Mouse (Mus musculus): ENCODE data around the gene Pgc.

Gene Pgc

GRCm38 (mm10) chr17:47726566-47726965 lies at the start of gene Pgc:
Gene Pgc (plus strand): TSS chr17:47726842.
- in situ Hi-C loops (cut with MboI; ENCODE audit: unreplicated experiment in 2 of 2): no loop called here

DNA sequence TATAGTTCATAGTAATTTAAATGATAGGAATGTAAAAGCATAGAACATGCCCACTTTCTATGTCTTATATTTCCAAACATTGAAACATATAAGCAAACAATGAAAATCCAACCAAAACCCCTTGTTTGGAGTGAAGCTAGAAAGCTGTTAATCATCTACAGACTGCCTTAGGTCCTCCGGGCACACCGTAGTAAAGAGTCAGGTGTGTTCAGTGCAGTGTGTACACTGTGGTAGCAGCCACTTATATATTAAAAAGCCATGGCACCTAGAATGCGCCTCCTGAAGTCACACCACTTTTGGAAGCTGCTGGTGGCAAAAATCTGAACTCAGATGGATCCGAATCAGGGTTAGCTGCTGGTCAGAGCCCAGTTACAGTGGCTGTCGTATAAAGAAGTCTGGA lies 48.4 kb upstream of the Pgc start:
- in situ Hi-C loops (cut with MboI; ENCODE audit: unreplicated experiment in 2 of 2): loop anchor here in 1 of 2 experiments (25.0 kb wide), 1 partner anchor 666 kb away; the partner anchor contains the start of gene Ubr2

DNA sequence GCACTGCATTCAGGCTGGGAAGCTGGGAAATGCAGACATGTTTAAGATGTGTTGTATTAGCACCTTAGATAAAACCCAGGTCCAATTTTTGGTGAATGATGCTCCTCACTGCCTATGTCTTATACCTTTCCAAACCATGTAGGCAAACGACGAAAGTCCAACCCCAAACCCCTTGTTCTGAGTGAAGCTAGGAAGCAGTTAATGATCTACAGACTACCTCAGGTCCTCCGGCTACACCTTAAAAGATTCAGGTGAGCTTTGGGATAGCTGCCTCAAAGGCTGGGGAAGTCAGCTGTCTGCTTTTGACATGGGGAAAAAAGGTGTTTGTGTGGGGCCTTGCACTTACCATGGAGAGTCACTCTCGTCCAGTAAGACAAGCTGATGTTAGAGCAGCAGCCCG lies 47.9 kb upstream of the Pgc start:
- in situ Hi-C loops (cut with MboI; ENCODE audit: unreplicated experiment in 2 of 2): loop anchor here in 1 of 2 experiments (25.0 kb wide), 1 partner anchor 666 kb away; the partner anchor contains the start of gene Ubr2

DNA sequence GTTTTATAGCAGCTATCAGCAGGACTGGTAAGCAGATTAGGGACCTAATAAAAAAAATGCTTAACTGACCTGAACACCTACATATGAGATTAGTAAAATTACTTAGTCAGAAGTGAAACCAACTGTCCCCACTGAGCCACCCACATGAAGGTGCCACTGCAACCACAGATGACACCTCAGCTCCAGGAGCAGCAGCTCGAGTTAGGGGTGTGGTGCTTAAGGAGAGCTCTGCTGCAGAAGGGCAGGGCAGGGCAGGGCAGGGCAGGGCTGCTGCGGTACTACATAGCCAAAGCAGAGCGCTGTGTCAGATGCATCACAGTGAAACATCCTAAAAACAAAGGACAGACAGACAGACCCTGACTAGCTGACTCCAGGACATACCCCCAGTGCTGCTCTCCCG lies 43.8 kb upstream of the Pgc start:
- in situ Hi-C loops (cut with MboI; ENCODE audit: unreplicated experiment in 2 of 2): loop anchor here (10.0 to 25.0 kb wide), 3 partner anchors 48 to 671 kb away; partner anchors contain the start of genes Ccnd3 (in 1 of the 2), Taf8 (in 1 of the 2), Ubr2 (in 1 of the 2) and Usp49 (in 1 of the 2)

DNA sequence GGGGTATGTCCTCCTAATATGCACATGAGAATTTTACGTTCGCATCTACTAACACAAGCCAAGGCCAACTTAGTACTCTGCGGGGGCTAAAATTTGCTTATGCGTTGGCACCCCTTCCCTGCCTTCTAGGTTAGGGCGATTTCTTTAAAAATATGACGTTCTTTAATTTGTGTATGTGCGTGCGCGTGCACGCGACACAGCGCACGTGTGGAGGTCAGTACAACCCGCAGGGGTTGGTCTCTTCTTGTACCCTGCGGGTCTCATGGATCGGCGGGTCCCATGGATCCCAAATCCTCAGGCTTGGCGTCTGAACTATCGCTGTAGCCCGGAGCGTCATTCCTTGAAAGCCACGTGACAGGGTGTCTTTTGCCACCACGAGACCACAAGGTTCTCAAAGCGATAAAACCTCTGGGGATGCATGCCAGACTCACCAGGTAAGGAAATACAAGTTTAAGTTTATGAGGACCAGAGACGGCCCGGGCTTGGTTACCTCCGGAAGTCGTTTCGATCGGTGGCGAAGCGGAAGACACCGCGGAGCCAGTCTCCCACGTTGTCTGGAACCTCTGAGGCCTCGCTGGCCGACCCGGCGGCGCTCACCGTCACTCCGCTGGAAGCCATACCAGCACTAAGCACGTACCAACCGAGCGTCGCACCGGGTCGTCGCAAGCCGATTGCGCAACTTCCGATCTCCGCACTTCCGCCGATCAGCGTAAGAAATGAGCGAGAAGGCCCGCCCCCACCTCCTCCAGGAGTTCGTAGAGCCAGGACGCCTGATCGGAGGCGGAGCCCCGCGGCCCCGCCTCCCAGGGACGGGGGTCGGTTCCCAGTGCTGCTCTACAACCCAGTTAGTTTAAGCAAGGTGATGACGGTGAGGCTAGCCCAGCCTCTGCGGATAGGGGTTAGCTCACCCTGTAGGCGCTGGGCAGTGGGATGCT lies 39.0 kb upstream of the Pgc start:
- in situ Hi-C loops (cut with MboI; ENCODE audit: unreplicated experiment in 2 of 2): loop anchor here (5.0 to 25.0 kb wide), 4 partner anchors 53 to 675 kb away; partner anchors contain the start of genes Bysl (in 1 of the 2), Ccnd3 (in 1 of the 2), Gm20517 (in 1 of the 2) and Med20 (in 1 of the 2)

DNA sequence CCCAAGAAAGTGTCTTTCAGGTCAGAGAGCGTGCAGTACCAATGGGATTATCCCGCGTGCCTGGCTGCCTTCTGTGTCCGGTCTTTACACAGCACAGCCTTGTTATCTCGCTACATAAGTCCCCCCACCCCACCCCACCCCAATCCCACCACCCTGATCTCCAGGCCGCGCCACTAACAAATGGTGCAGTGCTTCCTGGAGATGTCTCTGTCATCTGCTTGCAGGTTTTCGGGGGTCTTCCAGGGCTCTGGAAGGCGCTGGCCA lies 38.4 kb upstream of the Pgc start, which contains the start of gene Tomm6:
Tomm6 (minus strand) TSS at position 43 of the 264 bp plus-strand sequence.
- in situ Hi-C loops (cut with MboI; ENCODE audit: unreplicated experiment in 2 of 2): loop anchor here (5.0 to 25.0 kb wide), 4 partner anchors 53 to 676 kb away; partner anchors contain the start of genes Bysl (in 1 of the 2), Ccnd3 (in 1 of the 2), Gm20517 (in 1 of the 2) and Med20 (in 1 of the 2)

- in situ Hi-C loops (cut with MboI; ENCODE audit: unreplicated experiment in 2 of 2): loop anchor here (5.0 to 25.0 kb wide), 4 partner anchors 54 to 677 kb away; partner anchors contain the start of genes Bysl (in 1 of the 2), Ccnd3 (in 1 of the 2), Gm20517 (in 1 of the 2) and Med20 (in 1 of the 2)
These were observed 37.8 kb upstream of the Pgc start, which contains the start of gene Frs3 for GRCm38 (mm10) chr17:47688608-47689575. Gene Frs3 (plus strand): TSS chr17:47689030.

DNA sequence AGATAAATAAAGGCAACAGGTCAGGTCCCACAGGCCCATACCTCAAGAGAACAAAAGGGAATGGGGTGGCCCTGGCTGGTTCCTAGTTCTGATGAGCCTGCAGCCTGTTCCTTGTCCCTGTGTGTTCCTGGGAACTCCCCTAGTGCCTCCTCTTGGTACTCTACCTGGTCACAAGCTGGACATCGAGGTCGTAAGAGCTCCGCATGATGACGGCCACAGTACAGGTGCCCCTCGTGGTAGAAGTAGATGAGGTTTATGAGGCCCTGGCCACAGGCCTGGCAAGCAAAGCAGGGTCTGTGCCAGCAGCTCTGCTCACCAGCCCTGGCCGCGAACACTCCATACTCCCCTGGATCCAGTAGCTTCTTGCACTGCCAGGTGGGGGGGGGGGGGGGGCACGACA lies 36.7 kb upstream of the Pgc start:
- in situ Hi-C loops (cut with MboI; ENCODE audit: unreplicated experiment in 2 of 2): loop anchor here (5.0 to 25.0 kb wide), 8 partner anchors 55 to 678 kb away; partner anchors contain the start of genes Bysl (in 2 of the 2), Ccnd3 (in 2 of the 2), Gm20517 (in 2 of the 2) and Med20 (in 2 of the 2)

GRCm38 (mm10) chr17:47691650-47692049 lies 35.0 kb upstream of the Pgc start:
- in situ Hi-C loops (cut with MboI; ENCODE audit: unreplicated experiment in 2 of 2): loop anchor here (5.0 to 25.0 kb wide), 6 partner anchors 79 to 679 kb away; partner anchors contain the start of genes Bysl (in 1 of the 2), Ccnd3 (in 1 of the 2), Gm20517 (in 1 of the 2) and Med20 (in 1 of the 2)

GRCm38 (mm10) chr17:47693671-47694441 lies 32.8 kb upstream of the Pgc start:
- in situ Hi-C loops (cut with MboI; ENCODE audit: unreplicated experiment in 2 of 2): loop anchor here (5.0 to 25.0 kb wide), 6 partner anchors 82 to 682 kb away; partner anchors contain the start of genes Bysl (in 1 of the 2), Ccnd3 (in 1 of the 2), Gm20517 (in 1 of the 2) and Med20 (in 1 of the 2)

DNA sequence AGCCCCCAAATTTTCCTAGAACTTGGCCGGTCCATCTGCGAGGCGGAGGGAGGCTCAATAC lies 32.4 kb upstream of the Pgc start, which contains the start of gene Gm21981:
Gm21981 (minus strand) TSS at position 14 of the 61 bp plus-strand sequence.
- in situ Hi-C loops (cut with MboI; ENCODE audit: unreplicated experiment in 2 of 2): loop anchor here (5.0 to 25.0 kb wide), 6 partner anchors 82 to 682 kb away; partner anchors contain the start of genes Bysl (in 1 of the 2), Ccnd3 (in 1 of the 2), Gm20517 (in 1 of the 2) and Med20 (in 1 of the 2)

DNA sequence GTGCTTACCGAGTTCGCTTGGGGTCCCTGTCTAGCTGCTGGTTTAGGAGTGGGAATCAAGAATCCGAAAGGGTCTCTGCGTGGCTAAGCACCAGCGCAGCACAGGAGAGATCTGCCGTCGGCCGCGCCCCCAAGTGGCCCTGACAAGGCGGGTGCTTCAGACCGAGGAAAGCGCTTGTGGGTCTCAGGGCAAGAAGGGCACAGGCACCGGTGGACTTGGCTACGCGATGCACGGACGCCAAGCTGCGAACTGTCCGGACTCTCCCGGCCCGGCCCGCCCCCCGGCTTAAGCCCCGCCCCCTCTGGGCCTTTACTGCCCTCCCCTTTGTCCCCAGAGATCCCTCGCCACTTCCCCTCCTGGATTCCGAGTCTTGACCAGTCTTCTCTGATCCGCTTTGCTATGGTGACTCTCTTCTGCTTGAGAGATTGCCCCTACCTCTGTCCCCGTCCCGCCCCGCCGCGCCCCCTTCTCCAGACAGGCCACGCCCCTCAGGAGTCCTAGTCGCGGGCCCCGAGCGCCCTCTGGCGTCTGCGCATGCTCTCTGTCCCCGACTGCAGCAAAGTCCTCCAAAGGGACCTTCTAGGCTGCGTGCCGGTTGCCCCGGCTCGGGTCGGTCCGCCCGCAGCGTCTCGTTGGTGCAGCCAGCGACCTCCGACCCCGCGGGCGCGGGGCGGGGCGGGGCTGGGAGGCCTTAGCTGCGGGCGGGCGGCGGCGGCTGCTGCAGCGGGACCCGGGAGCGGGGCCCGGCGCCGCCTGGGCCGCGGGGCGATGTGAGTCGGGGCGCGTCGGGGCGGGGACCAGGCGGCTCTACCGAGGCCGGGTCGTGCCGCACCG lies 31.9 kb upstream of the Pgc start, which contains the start of gene Prickle4:
Prickle4 (minus strand) TSS at position 234 of the 834 bp plus-strand sequence.
- in situ Hi-C loops (cut with MboI; ENCODE audit: unreplicated experiment in 2 of 2): loop anchor here (5.0 to 25.0 kb wide), 6 partner anchors 82 to 682 kb away; partner anchors contain the start of genes Mrps10 (in 2 of the 2), Bysl (in 1 of the 2), Ccnd3 (in 1 of the 2) and Gm20517 (in 1 of the 2)

DNA sequence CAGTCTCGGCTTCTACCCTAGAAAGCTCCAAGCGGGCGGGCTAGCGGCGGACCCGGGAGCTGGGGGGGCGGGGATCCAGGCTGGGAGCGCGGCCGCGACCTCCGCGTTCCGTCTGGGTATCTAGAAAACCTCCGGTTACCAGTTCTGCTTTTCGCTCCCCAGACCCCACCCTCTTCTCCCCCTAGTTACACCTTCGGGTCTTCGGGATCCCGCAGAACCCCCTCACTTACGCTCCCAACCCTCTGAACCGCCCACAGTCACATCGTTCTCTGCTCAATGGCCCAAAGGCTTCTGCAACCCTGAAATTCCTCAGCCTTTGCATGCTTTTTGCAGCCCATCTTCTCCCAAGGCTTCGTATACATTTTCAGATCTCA lies 31.3 kb upstream of the Pgc start:
- in situ Hi-C loops (cut with MboI; ENCODE audit: unreplicated experiment in 2 of 2): loop anchor here (5.0 to 25.0 kb wide), 3 partner anchors 301 to 683 kb away; partner anchors contain the start of genes Mrps10 (in 1 of the 2) and Ubr2 (in 1 of the 2)

DNA sequence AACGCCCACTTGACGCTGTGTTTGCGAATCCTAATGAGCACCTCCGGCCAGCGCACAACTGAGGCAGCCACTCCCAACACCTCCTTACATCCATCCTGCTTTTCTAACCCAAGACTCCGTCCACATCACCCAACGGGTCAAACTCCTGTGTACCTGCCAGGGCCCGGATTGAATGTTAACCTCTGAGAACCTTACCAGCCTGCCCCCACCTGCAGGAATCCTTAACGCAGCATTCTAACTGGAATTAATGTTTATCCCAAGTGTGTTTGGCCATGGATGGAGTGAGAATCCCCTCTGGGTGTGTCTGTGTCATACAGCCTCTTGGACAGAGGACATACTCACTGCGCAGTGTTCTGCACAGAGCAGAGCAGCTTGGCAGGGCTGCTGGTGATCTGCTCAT lies 28.5 kb upstream of the Pgc start:
- in situ Hi-C loops (cut with MboI; ENCODE audit: unreplicated experiment in 2 of 2): loop anchor here (5.0 to 25.0 kb wide), 3 partner anchors 303 to 686 kb away; partner anchors contain the start of genes Mrps10 (in 1 of the 2) and Ubr2 (in 1 of the 2)

DNA sequence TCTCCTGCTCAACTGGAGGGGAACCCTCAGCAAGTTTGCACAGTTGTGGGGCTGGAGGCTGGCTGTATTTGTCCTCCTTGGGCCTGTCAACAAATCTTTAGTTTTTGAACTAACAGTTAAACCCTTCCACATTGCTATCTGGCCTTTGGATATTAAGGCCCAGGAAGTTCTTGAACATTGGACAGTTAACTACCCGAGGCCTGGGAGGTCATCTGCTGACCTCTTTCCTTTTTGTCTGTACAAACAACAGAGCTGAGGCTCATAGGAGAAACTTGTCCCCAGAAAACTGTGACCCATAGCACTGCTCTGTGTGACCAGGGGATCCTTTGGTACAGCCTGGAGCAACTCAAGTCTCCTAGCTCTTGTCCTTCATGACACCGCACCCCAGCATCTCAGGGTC lies 27.6 kb upstream of the Pgc start:
- in situ Hi-C loops (cut with MboI; ENCODE audit: unreplicated experiment in 2 of 2): loop anchor here (5.0 to 25.0 kb wide), 3 partner anchors 304 to 687 kb away; partner anchors contain the start of genes Mrps10 (in 1 of the 2) and Ubr2 (in 1 of the 2)

DNA sequence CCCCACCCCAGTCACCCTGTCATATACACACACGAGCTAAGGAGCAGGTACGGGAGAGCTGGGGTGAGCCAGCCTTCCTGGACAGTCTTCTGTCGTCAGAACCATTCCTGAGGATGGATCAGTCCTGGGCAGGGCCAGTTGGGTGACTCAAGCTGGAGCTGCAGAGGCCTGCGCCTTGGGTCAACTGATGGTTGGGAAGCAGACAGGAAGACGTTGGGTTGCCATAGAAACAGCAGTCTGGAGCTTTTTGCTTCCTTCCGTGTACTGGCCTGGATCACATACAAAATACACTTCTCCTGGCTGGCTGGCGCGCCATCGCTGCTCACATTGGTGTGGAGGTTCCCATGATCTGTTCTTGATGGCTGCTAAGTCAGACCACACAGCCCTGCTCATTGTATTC lies 24.8 kb upstream of the Pgc start:
- in situ Hi-C loops (cut with MboI; ENCODE audit: unreplicated experiment in 2 of 2): no loop called here

DNA sequence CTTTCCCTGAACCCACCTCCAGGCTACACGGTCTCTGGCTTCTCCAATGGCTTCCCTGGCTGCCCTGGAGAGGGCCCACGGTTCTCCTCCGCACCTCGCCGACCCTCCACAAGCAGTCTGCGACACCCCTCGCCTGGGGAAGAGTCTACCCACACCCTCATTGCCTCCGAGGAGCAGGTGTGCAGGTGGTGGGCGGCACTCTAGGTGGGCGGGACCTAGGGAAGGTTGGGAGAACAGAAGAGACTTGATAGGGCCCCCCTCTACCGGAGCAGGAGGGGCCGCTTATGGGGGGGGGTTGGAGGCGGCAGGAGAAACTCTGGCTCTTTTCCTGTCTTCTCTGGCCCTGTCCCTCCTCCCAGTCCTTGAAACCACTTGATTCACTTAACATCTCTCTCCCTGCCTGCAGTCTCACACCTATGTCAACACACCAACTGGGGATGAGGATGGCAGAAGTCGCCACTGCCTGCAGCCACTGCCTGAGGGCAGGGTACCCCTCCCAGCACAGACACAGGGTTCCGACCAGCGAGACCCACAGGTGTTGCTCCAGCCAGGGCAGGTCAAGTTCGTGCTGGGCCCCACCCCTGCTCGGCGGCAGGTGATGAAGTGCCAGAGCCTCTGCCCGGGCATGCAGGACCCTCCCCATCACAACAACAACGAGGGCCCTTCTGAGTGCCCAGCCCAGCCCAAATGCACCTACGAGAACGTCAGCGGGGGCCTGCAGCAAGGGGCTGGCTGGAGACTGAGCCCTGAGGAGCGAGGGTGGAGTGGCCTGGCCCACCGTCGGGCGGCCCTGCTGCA lies 23.9 kb upstream of the Pgc start:
- in situ Hi-C loops (cut with MboI; ENCODE audit: unreplicated experiment in 2 of 2): no loop called here

Measured in v-Abl transformed pro-B cells (cell line).